Mouse (Mus musculus) E14TG2a.4 (cell line): Measurements from ENCODE around the gene Rab4a.

Source experiments
- CTCF ChIP-seq: conservative IDR thresholded peaks from 2 replicates; pipeline ENCODE4 v1.5.1; 2014; ENCODE audit warnings: low read length
- NANOG ChIP-seq: IDR thresholded peaks from 2 replicates; pipeline ENCODE4 v1.6.1; 2014; ENCODE audit warnings: borderline replicate concordance, low read length, mixed read lengths
- POU5F1 ChIP-seq: IDR thresholded peaks from 2 replicates; pipeline ENCODE4 v1.6.1; 2014; ENCODE audit warnings: low read length, borderline replicate concordance

GRCm38 (mm10) chr8:123826758-123827157, 21.0 kb downstream of the Rab4a start:
- TF ChIP-seq CTCF, result no peak
- TF ChIP-seq POU5F1, result no peak
- no peak for TF ChIP-seq NANOG
